Mouse (Mus musculus) kidney, adult 2 months (tissue): ENCODE data around the gene Dgat2.

Experiments
- CTCF ChIP-seq: fragments of 200-500 bp; conservative IDR thresholded peaks from 2 replicates; pipeline ENCODE4 v1.5.1; 2011; ENCODE audit warnings: low read depth, mild to moderate bottlenecking, control low read depth, low read length, moderate library complexity, mixed read lengths; ENCODE audit not compliant: insufficient read depth, insufficient read length
- POLR2A ChIP-seq: fragments of 200-500 bp; IDR thresholded peaks from one replicate; pipeline ENCODE4 v1.6.1; 2011; ENCODE audit warnings: low read depth, low read length, control low read depth

DNA sequence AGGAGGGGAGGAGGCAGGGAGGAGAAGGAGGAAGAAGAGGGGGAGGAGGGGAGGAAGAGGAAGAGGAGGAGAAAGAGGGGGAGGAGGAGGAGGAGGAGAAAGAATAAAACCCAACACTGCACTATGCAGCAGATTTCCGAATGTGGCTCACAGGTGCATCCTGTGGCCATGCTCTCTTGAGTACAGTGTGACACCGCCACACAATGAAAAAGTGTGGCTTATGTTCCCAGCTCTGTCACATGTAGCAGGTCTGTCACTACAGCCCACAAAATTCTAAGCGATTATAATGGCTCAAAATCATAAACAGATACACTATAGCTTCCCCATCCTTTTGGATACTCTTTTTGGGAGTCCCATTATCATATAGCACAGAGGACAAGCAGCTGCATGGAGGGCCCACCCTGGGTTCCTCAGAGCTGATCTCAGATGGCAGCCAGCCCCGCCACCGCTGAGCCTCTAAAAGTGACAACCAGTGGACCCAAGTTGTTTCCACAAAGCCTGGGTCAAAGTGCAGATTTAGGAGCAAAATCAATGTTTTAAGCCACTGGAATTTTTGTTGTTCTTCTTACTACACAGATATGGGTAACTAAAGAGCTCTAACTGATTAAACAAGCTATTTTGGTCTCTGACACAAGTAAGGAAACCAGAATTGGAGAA, 61.5 kb downstream of the Dgat2 start:
- no peak for TF ChIP-seq CTCF
- TF ChIP-seq POLR2A: no peak
